Mouse (Mus musculus): ENCODE measurements around the gene 9430097D07Rik. TPM values are rescaled to one million over a fixed set of nuclear protein-coding genes. Genes with fewer than 3 reads are reported as not detected.

Gene 9430097D07Rik
- total and polyA plus RNA-seq, 3 experiments: not detected

- Histone ChIP-seq H3K36me3 (replicated peaks in 1 of 2; ENCODE audit: control insufficient read depth in 1 of 2, insufficient read depth in 1 of 2, low read length in 1 of 2) (peaks cover 0 to 34% of the 10 kb centered on the region in 2 experiments), H3K4me3 (replicated peaks in 1 of 3; ENCODE audit: low read depth in 2 of 3, low read length in 2 of 3, poor library complexity in 1 of 3) (no peak overlapping the region), H3K79me2 (replicated peaks; ENCODE audit: control insufficient read depth, extremely low read depth, insufficient read depth, poor library complexity, severe bottlenecking) (no peaks in the 10 kb centered on the region), H3K4me2 (ENCODE audit: insufficient read depth, low read depth, poor library complexity, severe bottlenecking) (no peak overlapping the region), H3K4me1 (ENCODE audit: control insufficient read depth in 1 of 2, insufficient read depth in 2 of 2) (peaks cover 8 to 13% of the 10 kb centered on the region in 2 experiments), H3K27me3 (replicated peaks) (no peaks in the 10 kb centered on the region), H3K27ac (ENCODE audit: insufficient read depth, low read depth) (no peak overlapping the region), H3K9ac (ENCODE audit: insufficient read depth, low read depth) (no peak overlapping the region), H3K9me3 (replicated peaks; ENCODE audit: low read length) (no peaks in the 10 kb centered on the region)
- dilution Hi-C loops (cut with MboI; ENCODE audit: extremely low pct_ligation_motif_present, extremely low pct_unique_long_range_greater_than_20kb, low sequenced_read_pairs): no loop called here
- DNase-seq (ENCODE audit: extremely low read depth): no peak
- in situ Hi-C loops (cut with MboI; ENCODE audit: low pct_ligation_motif_present, low pct_unique_long_range_greater_than_20kb, low sequenced_read_pairs): loop anchor here (25.0 kb wide), 1 partner anchor 418 kb away; no protein-coding TSS in a partner anchor
- TF ChIP-seq E2F4 (IDR thresholded peaks at IDR 0.05; ENCODE audit: insufficient replicate concordance, low read depth, low read length) (no peak), ZMIZ1 (IDR thresholded peaks at IDR 0.05; ENCODE audit: low read depth, low read length) (no peak), ELF1 (IDR thresholded peaks at IDR 0.05; ENCODE audit: low read depth, low read length) (no peak), EP300 (IDR thresholded peaks at IDR 0.05; ENCODE audit: low read length) (no peak), UBTF (IDR thresholded peaks at IDR 0.05; ENCODE audit: low read depth, low read length) (no peak), HCFC1 (IDR thresholded peaks at IDR 0.05; ENCODE audit: low read depth, low read length) (no peak), MYC (IDR thresholded peaks at IDR 0.05; ENCODE audit: low read depth, low read length) (no peak), USF1 (IDR thresholded peaks at IDR 0.05; ENCODE audit: low read depth, low read length) (no peak), USF2 (conservative IDR thresholded peaks at IDR 0.05; ENCODE audit: low read depth, low read length) (no peak), RAD21 (IDR thresholded peaks at IDR 0.05; ENCODE audit: low read depth, low read length) (no peak)
Observed at GRCm38 (mm10) chr2:32555484-32555883, 20.0 kb downstream of the 9430097D07Rik start.

DNA sequence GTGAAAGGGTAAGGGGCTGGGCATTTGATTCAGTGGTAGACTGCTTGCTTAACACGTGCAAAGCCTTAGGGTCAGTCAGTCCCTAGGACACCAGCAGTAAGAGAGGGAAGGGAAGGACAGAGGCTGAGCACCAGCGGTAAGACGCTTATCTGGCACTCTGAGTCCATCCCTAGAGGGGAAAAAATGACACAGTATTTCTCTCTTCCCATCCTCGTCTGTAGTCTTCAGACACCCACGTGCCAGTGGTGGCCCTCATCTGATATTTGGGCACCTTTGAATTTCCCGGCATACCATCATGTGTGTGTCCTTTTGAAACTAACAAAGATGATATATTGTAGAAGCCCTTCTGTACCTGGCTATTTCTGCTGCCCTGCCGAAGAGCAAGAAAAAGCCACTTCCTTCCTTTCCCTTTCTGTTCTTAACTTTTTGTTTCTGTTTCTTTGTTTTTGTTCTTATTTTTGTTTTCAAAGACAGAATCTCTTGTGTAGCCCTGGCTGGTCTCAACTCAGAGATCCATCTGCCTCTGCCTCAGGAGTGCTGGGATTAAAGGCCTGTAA is 21.8 kb downstream of the 9430097D07Rik start:
- Histone ChIP-seq H3K4me2 (ENCODE audit: insufficient read depth, low read depth, poor library complexity, severe bottlenecking) (peak overlapping the region; percentile 44; the same call in 1 of the 2 replicates), H3K79me2 (replicated peaks; ENCODE audit: control insufficient read depth, extremely low read depth, insufficient read depth, poor library complexity, severe bottlenecking) (no peaks in the 10 kb centered on the region), H3K27ac (ENCODE audit: insufficient read depth, low read depth) (no peak overlapping the region), H3K4me3 (replicated peaks in 1 of 3; ENCODE audit: low read depth in 2 of 3, low read length in 2 of 3, poor library complexity in 1 of 3) (no peak overlapping the region), H3K9ac (ENCODE audit: insufficient read depth, low read depth) (peak overlapping the region; percentile 31; the same call in 1 of the 2 replicates), H3K4me1 (ENCODE audit: control insufficient read depth in 1 of 2, insufficient read depth in 2 of 2) (peaks cover 8 to 18% of the 10 kb centered on the region in 2 experiments), H3K27me3 (replicated peaks) (no peaks in the 10 kb centered on the region), H3K9me3 (replicated peaks; ENCODE audit: low read length) (no peaks in the 10 kb centered on the region), H3K36me3 (replicated peaks in 1 of 2; ENCODE audit: control insufficient read depth in 1 of 2, insufficient read depth in 1 of 2, low read length in 1 of 2) (peaks cover 0 to 24% of the 10 kb centered on the region in 2 experiments)
- in situ Hi-C loops (cut with MboI; ENCODE audit: low pct_ligation_motif_present, low pct_unique_long_range_greater_than_20kb, low sequenced_read_pairs): loop anchor here (25.0 kb wide), 1 partner anchor 416 kb away; no protein-coding TSS in a partner anchor
- peak; percentile 38 for DNase-seq (ENCODE audit: extremely low read depth)
- dilution Hi-C loops (cut with MboI; ENCODE audit: extremely low pct_ligation_motif_present, extremely low pct_unique_long_range_greater_than_20kb, low sequenced_read_pairs): no loop called here
- TF ChIP-seq IRF4 (IDR thresholded peaks at IDR 0.05; ENCODE audit: low read depth, low read length) (peak; percentile 45; the same call in 1 of the 2 replicates), NELFE (IDR thresholded peaks at IDR 0.05; ENCODE audit: low read depth, low read length) (no peak), JUN (IDR thresholded peaks at IDR 0.05; ENCODE audit: insufficient read depth, low read depth, low read length) (peak; percentile 79), TBP (conservative IDR thresholded peaks at IDR 0.05; ENCODE audit: low read depth, low read length) (0 out of 2 replicates have a peak, but pooled peaks have one; percentile 14), MYC (IDR thresholded peaks at IDR 0.05; ENCODE audit: low read depth, low read length) (peak; percentile 78), ETS1 (conservative IDR thresholded peaks at IDR 0.05; ENCODE audit: low read depth, low read length) (peak; percentile 51; the same call in 1 of the 2 replicates), MAX (IDR thresholded peaks at IDR 0.05; ENCODE audit: low read length) (peak; percentile 92), SIN3A (IDR thresholded peaks at IDR 0.05; ENCODE audit: low read length) (no peak), POLR2A (IDR thresholded peaks at IDR 0.05; ENCODE audit: low read depth, low read length) (no peak), MXI1 (IDR thresholded peaks at IDR 0.05; ENCODE audit: low read depth, low read length) (peak; percentile 86), MAZ (IDR thresholded peaks at IDR 0.05; ENCODE audit: low read depth, low read length) (no peak), EP300 (IDR thresholded peaks at IDR 0.05; ENCODE audit: low read length) (peak; percentile 70), ZC3H11A (IDR thresholded peaks at IDR 0.05; ENCODE audit: low read depth, low read length) (no peak), BHLHE40 (IDR thresholded peaks at IDR 0.05; ENCODE audit: low read depth, low read length) (peak; percentile 88), ELF1 (IDR thresholded peaks at IDR 0.05; ENCODE audit: low read depth, low read length) (no peak), HCFC1 (IDR thresholded peaks at IDR 0.05; ENCODE audit: low read depth, low read length) (no peak), POLR2AphosphoS2 (IDR thresholded peaks at IDR 0.05; ENCODE audit: low read depth, low read length) (no peak), CTCF (conservative IDR thresholded peaks at IDR 0.05 in 1 of 2, IDR thresholded peaks at IDR 0.05 in 1 of 2; ENCODE audit: low read depth in 2 of 2, low read length in 2 of 2) (no peak), UBTF (IDR thresholded peaks at IDR 0.05; ENCODE audit: low read depth, low read length) (no peak), MAFK (IDR thresholded peaks at IDR 0.05; ENCODE audit: insufficient replicate concordance, low read length) (no peak), JUND (conservative IDR thresholded peaks at IDR 0.05; ENCODE audit: low read depth, low read length) (peak; percentile 83), TCF12 (IDR thresholded peaks at IDR 0.05; ENCODE audit: low read depth, low read length) (no peak), KAT2A (IDR thresholded peaks at IDR 0.05; ENCODE audit: insufficient replicate concordance, low read length) (no peak), ZNF384 (IDR thresholded peaks at IDR 0.05; ENCODE audit: low read depth, low read length) (no peak), GABPA (IDR thresholded peaks at IDR 0.05; ENCODE audit: insufficient replicate concordance, low read depth, low read length) (no peak), MEF2A (IDR thresholded peaks at IDR 0.05; ENCODE audit: borderline replicate concordance, low read depth, low read length) (no peak), USF2 (conservative IDR thresholded peaks at IDR 0.05; ENCODE audit: low read depth, low read length) (no peak)
